Mouse (Mus musculus): ENCODE data around the gene Gm3625. TPM values are rescaled to one million over a fixed set of nuclear protein-coding genes. Genes with fewer than 3 reads are reported as not detected.

Gene Gm3625
- total RNA-seq (2018; cell fraction: chromatin; rRNA removed), result not detected
- total RNA-seq (2018; cell fraction: cytosol; rRNA removed), result not detected
- total RNA-seq (2018; cell fraction: nucleus; rRNA removed), result not detected
- not detected in 3 replicates for polyA plus RNA-seq (2018)

- H3K79me2 ChIP-seq (ENCODE audit: inconsistent target), result peaks cover 48% of the 10 kb centered on the region
- peak within 1 kb of the TSS; percentile 68 for H3K27ac ChIP-seq
- under 1% methylated on average over 40 of the region's 49 CpGs for WGBS (ENCODE audit: missing documents)
- H3K4me3 ChIP-seq (ENCODE audit: inconsistent target), result peak within 1 kb of the TSS; percentile 65
- no peaks in the 10 kb centered on the region for H3K36me3 ChIP-seq (ENCODE audit: inconsistent target)
Observed at GRCm38 (mm10) chr12:4592541-4593165, at the start of gene Gm3625, which contains the start of gene Itsn2. Gene Gm3625 (minus strand): TSS chr12:4592927. Gene Itsn2 (plus strand): TSS chr12:4592638.

GRCm38 (mm10) chr12:4640737-4641136 is 48.0 kb upstream of the Gm3625 start:
- H3K36me3 ChIP-seq (ENCODE audit: inconsistent target), result peaks cover 78% of the 10 kb centered on the region
- 40% methylated on average over 1 of the region's 1 CpGs for WGBS (ENCODE audit: missing documents)
- H3K4me3 ChIP-seq (ENCODE audit: inconsistent target), result no peak overlapping the region
- H3K79me2 ChIP-seq (ENCODE audit: inconsistent target), result no peaks in the 10 kb centered on the region
- no peak overlapping the region; the same call in 1 of the 2 replicates for H3K27ac ChIP-seq

DNA sequence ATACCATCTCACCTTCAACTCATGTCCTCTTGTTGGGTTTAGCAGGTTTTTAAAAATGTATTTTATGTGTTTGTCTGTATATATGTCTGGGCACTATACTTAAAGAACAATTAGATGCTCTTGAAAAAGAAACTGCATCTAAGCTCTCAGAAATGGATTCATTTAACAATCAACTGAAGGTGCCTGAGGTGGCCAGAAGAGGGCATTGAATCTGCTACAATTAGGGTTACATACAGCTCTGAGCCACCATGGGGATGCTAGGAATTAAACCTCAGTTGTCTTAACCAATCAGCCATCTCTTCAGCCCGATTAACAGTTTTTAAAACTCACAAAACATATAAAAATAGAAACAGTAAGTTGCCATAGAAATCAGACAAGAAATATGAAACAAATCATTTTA is 45.7 kb upstream of the Gm3625 start:
- no peaks in the 10 kb centered on the region for H3K79me2 ChIP-seq (ENCODE audit: inconsistent target)
- H3K4me3 ChIP-seq (ENCODE audit: inconsistent target), result no peak overlapping the region
- no peak overlapping the region for H3K27ac ChIP-seq
- WGBS (ENCODE audit: missing documents), result 82% methylated on average over 1 of the region's 1 CpGs
- peaks cover 76% of the 10 kb centered on the region for H3K36me3 ChIP-seq (ENCODE audit: inconsistent target)

DNA sequence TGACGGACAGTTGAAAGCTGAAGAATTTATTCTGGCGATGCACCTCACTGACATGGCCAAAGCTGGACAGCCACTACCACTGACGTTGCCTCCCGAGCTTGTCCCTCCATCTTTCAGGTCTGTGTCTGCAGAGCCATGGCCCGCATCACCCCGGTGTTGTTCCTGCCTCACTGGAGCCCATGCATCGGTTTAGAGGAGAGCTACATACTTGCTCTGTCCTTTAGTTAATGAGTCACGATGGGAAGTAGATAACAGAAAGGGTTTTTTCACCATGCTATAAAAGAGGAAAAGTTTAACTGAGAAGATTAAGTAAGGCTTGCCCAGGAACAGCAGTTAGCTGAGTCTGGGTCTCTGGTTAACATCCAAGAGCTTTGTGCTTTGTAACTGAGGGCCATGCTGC is 40.2 kb upstream of the Gm3625 start:
- Histone ChIP-seq H3K27ac (no peak overlapping the region), H3K36me3 (ENCODE audit: inconsistent target) (peaks cover 94% of the 10 kb centered on the region), H3K4me3 (ENCODE audit: inconsistent target) (no peak overlapping the region), H3K79me2 (ENCODE audit: inconsistent target) (no peaks in the 10 kb centered on the region)
- WGBS (ENCODE audit: missing documents), result 95% methylated on average over 8 of the region's 8 CpGs

DNA sequence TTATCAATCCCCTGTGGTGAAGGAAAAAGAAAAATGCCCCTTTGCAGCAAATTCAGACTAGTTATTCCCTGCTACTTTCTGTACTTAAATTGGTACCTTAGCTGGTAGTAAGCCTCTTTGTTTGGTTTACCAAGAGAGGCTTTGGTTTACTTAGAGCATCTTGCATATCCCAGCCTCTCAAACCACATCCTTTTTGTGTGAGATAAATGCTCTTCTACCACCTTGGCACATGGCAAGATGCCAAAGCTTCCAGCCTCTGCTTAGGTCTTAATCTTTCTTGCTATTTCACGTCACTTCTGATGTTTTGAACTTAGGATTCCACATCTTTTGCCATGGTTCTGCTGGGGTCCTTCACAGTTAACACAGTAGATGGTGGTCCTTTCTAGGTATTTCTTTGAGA is 31.5 kb upstream of the Gm3625 start:
- H3K4me3 ChIP-seq (ENCODE audit: inconsistent target), result no peak overlapping the region
- WGBS (ENCODE audit: missing documents), result 100% methylated on average over 1 of the region's 1 CpGs
- peaks cover 33% of the 10 kb centered on the region for H3K36me3 ChIP-seq (ENCODE audit: inconsistent target)
- H3K79me2 ChIP-seq (ENCODE audit: inconsistent target), result peaks cover 48% of the 10 kb centered on the region
- H3K27ac ChIP-seq, result no peak overlapping the region

DNA sequence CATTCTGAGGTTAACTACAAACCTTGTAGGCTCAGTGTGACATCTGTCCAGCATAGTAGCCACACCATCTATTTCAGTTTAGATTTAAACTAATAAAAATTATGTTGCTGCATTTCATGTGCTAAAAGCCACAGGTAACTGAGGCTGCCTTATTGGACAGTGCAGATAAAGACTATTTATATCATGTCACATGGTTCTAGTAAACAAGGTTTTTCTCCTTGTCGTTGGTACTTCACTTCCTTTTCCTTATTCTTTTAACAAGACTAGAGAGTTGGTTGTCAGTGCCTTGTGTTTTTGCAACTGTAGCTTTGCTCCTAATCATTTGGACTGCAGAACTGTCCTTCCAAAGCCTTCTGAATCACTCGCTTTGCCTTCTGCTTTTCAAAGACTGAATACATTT is 22.0 kb upstream of the Gm3625 start:
- no peak overlapping the region for H3K27ac ChIP-seq
- WGBS (ENCODE audit: missing documents), result 40% methylated on average over 2 of the region's 2 CpGs
- no peaks in the 10 kb centered on the region for H3K36me3 ChIP-seq (ENCODE audit: inconsistent target)
- H3K4me3 ChIP-seq (ENCODE audit: inconsistent target), result no peak overlapping the region
- peaks cover 90% of the 10 kb centered on the region for H3K79me2 ChIP-seq (ENCODE audit: inconsistent target)

GRCm38 (mm10) chr12:4606625-4607024 is 13.9 kb upstream of the Gm3625 start:
- WGBS (ENCODE audit: missing documents), result 5% methylated on average over 3 of the region's 3 CpGs
- no peak overlapping the region for H3K4me3 ChIP-seq (ENCODE audit: inconsistent target)
- H3K27ac ChIP-seq, result peak overlapping the region; percentile 32
- no peaks in the 10 kb centered on the region for H3K36me3 ChIP-seq (ENCODE audit: inconsistent target)
- peaks cover 100% of the 10 kb centered on the region for H3K79me2 ChIP-seq (ENCODE audit: inconsistent target)

GRCm38 (mm10) chr12:4599713-4600112 is 7.0 kb upstream of the Gm3625 start:
- Histone ChIP-seq H3K36me3 (ENCODE audit: inconsistent target) (no peaks in the 10 kb centered on the region), H3K4me3 (ENCODE audit: inconsistent target) (no peak overlapping the region), H3K79me2 (ENCODE audit: inconsistent target) (peaks cover 100% of the 10 kb centered on the region), H3K27ac (no peak overlapping the region)
- WGBS (ENCODE audit: missing documents), result 29% methylated on average over 4 of the region's 4 CpGs

DNA sequence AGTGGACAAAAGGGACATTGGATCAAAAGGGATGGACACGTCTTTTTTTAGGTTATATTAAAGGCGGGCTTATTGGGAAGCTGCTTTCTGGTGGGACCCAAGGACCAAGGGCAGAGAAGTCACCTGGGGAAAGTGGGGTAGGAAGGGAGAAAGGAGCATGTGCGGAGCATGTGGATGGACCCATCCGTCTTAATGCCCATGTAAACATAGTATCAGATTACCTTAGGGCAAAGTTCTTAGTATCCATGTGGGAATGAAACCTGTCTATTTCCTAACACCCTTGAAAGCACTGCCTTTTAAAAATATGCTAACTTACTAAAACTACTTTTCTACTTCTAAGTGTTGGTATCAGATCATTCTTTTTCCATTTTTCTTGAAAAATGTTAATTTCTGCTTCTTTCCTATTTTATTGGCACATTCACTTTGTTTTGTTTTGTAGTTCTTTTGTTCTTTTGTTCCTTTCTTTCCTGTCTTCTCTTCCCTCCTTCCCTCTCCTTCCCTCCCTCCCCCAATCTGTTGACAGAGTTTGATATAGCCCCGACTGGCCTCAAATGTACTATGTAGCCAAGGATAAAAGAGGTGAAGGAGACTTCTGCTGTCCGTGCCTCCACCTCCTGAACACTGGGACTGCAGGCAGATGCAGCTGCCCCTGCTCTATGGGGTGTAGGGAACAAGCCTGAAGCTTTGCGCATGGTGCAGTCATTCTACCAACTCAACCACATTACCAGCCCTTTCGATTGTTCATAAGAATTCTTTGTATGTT is 6.1 kb upstream of the Gm3625 start:
- H3K27ac ChIP-seq, result no peak overlapping the region
- WGBS (ENCODE audit: missing documents), result 84% methylated on average over 8 of the region's 8 CpGs
- H3K4me3 ChIP-seq (ENCODE audit: inconsistent target), result no peak overlapping the region
- H3K79me2 ChIP-seq (ENCODE audit: inconsistent target), result peaks cover 100% of the 10 kb centered on the region
- no peaks in the 10 kb centered on the region for H3K36me3 ChIP-seq (ENCODE audit: inconsistent target)

GRCm38 (mm10) chr12:4595055-4595454 is 2.3 kb upstream of the Gm3625 start:
- peak overlapping the region; percentile 33 for H3K27ac ChIP-seq
- WGBS (ENCODE audit: missing documents), result 2% methylated on average over 6 of the region's 6 CpGs
- peaks cover 72% of the 10 kb centered on the region for H3K79me2 ChIP-seq (ENCODE audit: inconsistent target)
- peak overlapping the region; percentile 65; the same call in 1 of the 2 replicates for H3K4me3 ChIP-seq (ENCODE audit: inconsistent target)
- H3K36me3 ChIP-seq (ENCODE audit: inconsistent target), result no peaks in the 10 kb centered on the region

DNA sequence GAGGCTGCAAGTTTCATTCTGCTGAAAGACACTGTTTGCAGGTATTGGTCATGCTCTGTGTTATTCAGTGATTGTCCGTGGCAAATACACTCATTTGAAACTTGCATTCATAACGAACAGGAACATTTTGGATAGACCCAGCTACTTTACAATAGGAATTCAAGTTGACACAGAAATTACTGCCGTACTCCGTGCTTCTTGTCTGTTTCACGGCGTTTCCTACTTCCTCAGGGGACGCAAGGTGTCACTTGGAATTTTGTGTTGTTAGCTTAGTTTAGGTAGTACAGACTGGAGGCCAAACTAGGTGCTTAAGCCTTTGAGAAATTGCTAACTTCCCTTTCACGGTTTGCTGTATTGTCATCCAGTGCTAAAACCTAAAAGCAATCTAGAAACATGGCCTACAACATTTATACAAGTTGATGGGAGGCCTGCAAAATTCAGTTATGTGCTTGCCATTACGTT is 1.2 kb upstream of the Gm3625 start:
- Histone ChIP-seq H3K36me3 (ENCODE audit: inconsistent target) (no peaks in the 10 kb centered on the region), H3K79me2 (ENCODE audit: inconsistent target) (peaks cover 61% of the 10 kb centered on the region), H3K4me3 (ENCODE audit: inconsistent target) (peak overlapping the region; percentile 65), H3K27ac (peak overlapping the region; percentile 68)
- WGBS (ENCODE audit: missing documents), result 5% methylated on average over 9 of the region's 9 CpGs

- Histone ChIP-seq H3K79me2 (ENCODE audit: inconsistent target) (peaks cover 55% of the 10 kb centered on the region), H3K4me3 (ENCODE audit: inconsistent target) (peak overlapping the region; percentile 65), H3K27ac (peak overlapping the region; percentile 68), H3K36me3 (ENCODE audit: inconsistent target) (no peaks in the 10 kb centered on the region)
- 0% methylated on average over 78 of the region's 80 CpGs for WGBS (ENCODE audit: missing documents)
Observed at GRCm38 (mm10) chr12:4593166-4593929, 621 bp upstream of the Gm3625 start.

DNA sequence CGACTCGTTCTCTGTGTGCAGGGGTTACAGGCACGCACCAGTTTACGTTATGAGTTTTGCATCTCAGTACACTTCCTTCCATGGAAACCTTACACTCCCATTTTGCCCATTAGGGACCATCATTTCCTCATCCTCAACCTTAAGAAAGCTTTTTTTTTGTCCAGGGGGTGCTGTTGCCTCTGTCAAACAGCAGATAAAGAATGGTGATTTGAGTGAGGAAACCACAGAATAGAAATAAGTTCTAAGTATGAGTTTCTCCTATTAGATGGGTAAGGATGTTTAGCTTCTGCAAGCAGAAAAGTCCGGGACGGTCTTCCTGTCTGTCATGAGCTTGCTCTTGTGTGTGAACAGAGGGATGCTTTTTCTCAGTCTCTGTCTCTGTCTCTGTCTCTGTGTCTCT is 702 bp downstream of the Gm3625 start:
- WGBS (ENCODE audit: missing documents), result 25% methylated on average over 6 of the region's 6 CpGs
- Histone ChIP-seq H3K27ac (0 out of 2 replicates have a peak overlapping the region, but pooled peaks have one; percentile 55), H3K4me3 (ENCODE audit: inconsistent target) (peak overlapping the region; percentile 59; the same call in 1 of the 2 replicates), H3K36me3 (ENCODE audit: inconsistent target) (no peaks in the 10 kb centered on the region), H3K79me2 (ENCODE audit: inconsistent target) (peaks cover 42% of the 10 kb centered on the region)

DNA sequence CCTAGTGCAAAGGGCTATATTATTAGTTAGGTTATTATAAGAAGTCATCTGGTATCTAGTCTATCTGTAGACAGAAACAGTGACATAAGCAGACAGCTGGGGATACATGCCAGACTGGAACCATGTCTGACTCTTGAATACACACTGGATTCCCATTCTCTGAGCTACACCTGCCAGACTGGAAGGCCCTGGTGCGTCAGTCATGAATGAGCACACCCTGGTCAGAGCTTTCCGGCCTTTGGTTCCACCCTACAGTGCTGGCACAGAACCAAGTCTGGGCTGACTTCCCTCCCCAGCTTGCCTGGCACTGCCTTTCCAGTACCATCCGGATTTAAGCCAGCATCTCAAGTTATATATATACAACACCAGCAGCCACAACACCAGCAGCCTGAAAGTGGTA is 4.1 kb downstream of the Gm3625 start:
- Histone ChIP-seq H3K36me3 (ENCODE audit: inconsistent target) (no peaks in the 10 kb centered on the region), H3K4me3 (ENCODE audit: inconsistent target) (no peak overlapping the region), H3K79me2 (ENCODE audit: inconsistent target) (peaks cover 7% of the 10 kb centered on the region), H3K27ac (no peak overlapping the region)
- 59% methylated on average over 3 of the region's 3 CpGs for WGBS (ENCODE audit: missing documents)
